Mouse (Mus musculus): ENCODE results near the gene Fgfr1op.

DNA sequence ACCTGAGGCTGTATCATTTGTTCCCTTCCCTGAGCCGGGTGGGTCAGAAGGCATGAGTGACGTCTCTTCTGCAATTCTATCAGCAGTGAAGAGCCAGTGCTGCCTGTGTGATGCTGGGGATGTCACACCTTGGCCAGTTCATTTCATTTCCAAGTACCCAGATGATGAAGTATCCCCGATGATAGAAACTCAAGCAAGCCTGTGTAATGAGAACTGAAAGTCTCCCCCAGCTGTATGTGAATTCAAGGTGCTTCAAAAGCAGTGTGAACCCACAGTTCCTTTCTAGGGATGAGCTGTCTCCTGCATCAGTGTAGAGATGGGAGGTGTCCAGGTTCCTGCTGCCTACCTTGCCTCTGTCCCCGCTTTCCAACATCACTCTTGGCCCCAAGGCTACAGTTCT, 69.2 kb downstream of the Fgfr1op start:
- TF ChIP-seq CTCF (IDR thresholded peaks at IDR 0.05; ENCODE audit: insufficient read depth, low read depth, low read length) = no peak
- no peak for TF ChIP-seq POLR2A (IDR thresholded peaks at IDR 0.05; ENCODE audit: insufficient read depth, low read depth, low read length)
